Mouse (Mus musculus): ENCODE measurements around the gene Rnd1.

- TF ChIP-seq EP300 (IDR thresholded peaks at IDR 0.05; ENCODE audit: insufficient read depth, low read depth, low read length) (no peak), POLR2A (IDR thresholded peaks at IDR 0.05; ENCODE audit: insufficient read depth, low read depth, low read length) (no peak)
These were observed 3.5 kb downstream of the Rnd1 start for GRCm38 (mm10) chr15:98673732-98674131.

All from heart, adult 2 months (tissue).